Mouse (Mus musculus): ENCODE measurements at regions not wholly inside any gene's neighbourhood (a gene's known extent, or its start where the extent isn't known, plus 50 kb on each side); places are given as distances from the start of the nearest gene placed in this dataset.

DNA sequence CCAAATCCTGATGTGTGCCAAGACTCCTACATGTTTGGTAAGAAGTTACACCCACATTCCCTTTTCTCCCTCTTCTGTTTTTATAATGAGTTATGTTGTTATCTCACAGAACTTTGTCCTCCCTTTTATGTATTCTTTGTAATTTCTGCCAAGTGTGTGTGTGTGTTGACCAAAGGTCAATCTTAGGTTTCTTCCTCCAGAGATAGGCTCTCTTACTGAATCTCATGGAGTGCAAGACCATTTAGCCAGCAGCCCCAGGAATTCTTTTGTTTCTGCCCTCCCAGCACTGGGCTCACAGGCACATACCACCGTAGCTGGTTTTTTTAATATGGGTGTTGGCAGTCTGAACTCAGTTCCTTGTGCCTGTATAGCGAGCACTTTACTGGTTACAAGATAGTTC, 119.8 kb upstream of the Pmfbp1 start:
- no peak for DNase-seq (ENCODE audit: low read depth, low spot score)
- TF ChIP-seq ZC3H11A (IDR thresholded peaks at IDR 0.05; ENCODE audit: borderline replicate concordance, low read depth, low read length) (no peak), MAFK (IDR thresholded peaks at IDR 0.05; ENCODE audit: insufficient read depth, low read depth, low read length) (no peak), ZNF384 (IDR thresholded peaks at IDR 0.05; ENCODE audit: low read depth, low read length) (no peak), HCFC1 (IDR thresholded peaks at IDR 0.05; ENCODE audit: borderline replicate concordance, insufficient read depth, low read length) (no peak), CHD2 (IDR thresholded peaks at IDR 0.05; ENCODE audit: low read depth, low read length) (no peak)
- H3K9me3 ChIP-seq (ENCODE audit: control insufficient read depth, insufficient read depth, low read depth, low read length) = no peaks in the 10 kb centered on the region
- H3K4me1 ChIP-seq (ENCODE audit: control insufficient read depth in 2 of 2, insufficient read depth in 2 of 2, low read length in 2 of 2, poor library complexity in 1 of 2) = no peaks in the 10 kb centered on the region
- no peaks in the 10 kb centered on the region for H3K36me3 ChIP-seq (ENCODE audit: control insufficient read depth, insufficient read depth, low read length, poor library complexity, severe bottlenecking)
- no peak overlapping the region for H3K9ac ChIP-seq (ENCODE audit: insufficient read depth, low read depth, low read length, poor library complexity, severe bottlenecking)
- in situ Hi-C loops (cut with MboI; ENCODE audit: low sequenced_read_pairs in 2 of 2, unreplicated experiment in 2 of 2) = no loop called here
- no peak overlapping the region for H3K4me3 ChIP-seq (ENCODE audit: insufficient read depth in 1 of 2, low read depth in 1 of 2, low read length in 2 of 2, poor library complexity in 1 of 2, severe bottlenecking in 1 of 2)
- no peak overlapping the region for H3K27ac ChIP-seq (ENCODE audit: insufficient read depth, low read depth, low read length, poor library complexity, severe bottlenecking)

- no peak overlapping the region for H3K9ac ChIP-seq (ENCODE audit: insufficient read depth, low read depth, low read length, poor library complexity, severe bottlenecking)
- H3K4me1 ChIP-seq (ENCODE audit: control insufficient read depth in 2 of 2, insufficient read depth in 2 of 2, low read length in 2 of 2, poor library complexity in 1 of 2) = no peaks in the 10 kb centered on the region
- no peak overlapping the region for H3K4me3 ChIP-seq (ENCODE audit: insufficient read depth in 1 of 2, low read depth in 1 of 2, low read length in 2 of 2, poor library complexity in 1 of 2, severe bottlenecking in 1 of 2)
- no peaks in the 10 kb centered on the region for H3K36me3 ChIP-seq (ENCODE audit: control insufficient read depth, insufficient read depth, low read length, poor library complexity, severe bottlenecking)
- TF ChIP-seq HCFC1 (IDR thresholded peaks at IDR 0.05; ENCODE audit: borderline replicate concordance, insufficient read depth, low read length) = no peak
- TF ChIP-seq ZNF384 (IDR thresholded peaks at IDR 0.05; ENCODE audit: low read depth, low read length) = no peak
- no peak for TF ChIP-seq ZC3H11A (IDR thresholded peaks at IDR 0.05; ENCODE audit: borderline replicate concordance, low read depth, low read length)
- TF ChIP-seq CHD2 (IDR thresholded peaks at IDR 0.05; ENCODE audit: low read depth, low read length) = no peak
- no peak for TF ChIP-seq MAFK (IDR thresholded peaks at IDR 0.05; ENCODE audit: insufficient read depth, low read depth, low read length)
- no peaks in the 10 kb centered on the region for H3K9me3 ChIP-seq (ENCODE audit: control insufficient read depth, insufficient read depth, low read depth, low read length)
- H3K27ac ChIP-seq (ENCODE audit: insufficient read depth, low read depth, low read length, poor library complexity, severe bottlenecking) = no peak overlapping the region
- in situ Hi-C loops (cut with MboI; ENCODE audit: low sequenced_read_pairs in 2 of 2, unreplicated experiment in 2 of 2) = no loop called here
- no peak for DNase-seq (ENCODE audit: low read depth, low spot score)
Observed at GRCm38 (mm10) chr8:109384881-109385280, 108.9 kb upstream of the Pmfbp1 start.

DNA sequence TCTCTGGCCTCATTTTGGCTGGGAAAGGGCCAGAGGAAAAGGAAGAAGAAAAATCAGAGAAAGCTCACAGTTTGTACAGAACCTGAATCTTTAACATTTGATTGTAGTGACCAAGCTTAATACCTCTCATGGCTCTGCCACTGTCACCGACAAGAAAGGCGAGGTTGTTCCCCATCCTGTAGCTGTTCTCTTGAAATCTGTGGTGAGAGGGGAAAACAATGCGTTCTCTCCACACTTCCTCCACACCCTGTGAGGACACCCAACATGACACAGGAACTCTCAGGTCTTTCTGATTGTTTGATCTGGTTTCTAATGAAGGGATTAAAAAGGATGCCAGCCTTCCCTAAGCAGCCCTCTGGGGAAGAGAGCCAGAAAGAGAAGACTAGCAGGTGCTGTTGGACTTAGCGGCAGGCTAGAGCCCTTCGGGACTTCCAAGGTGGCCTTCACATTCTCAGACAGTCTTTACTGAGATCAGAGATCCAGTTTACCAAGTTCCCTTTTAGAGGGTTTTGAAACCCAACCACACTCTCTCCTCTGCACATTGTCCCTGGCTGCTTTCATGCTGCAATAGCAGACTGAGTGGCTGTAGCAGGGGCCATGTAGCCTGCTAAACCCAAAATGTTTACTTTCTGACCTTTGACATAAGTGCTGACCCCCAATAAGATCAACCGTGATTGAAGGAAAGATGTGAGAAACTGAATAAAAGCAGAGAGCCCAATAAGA, 98.5 kb upstream of the Pmfbp1 start:
- TF ChIP-seq HCFC1 (IDR thresholded peaks at IDR 0.05; ENCODE audit: borderline replicate concordance, insufficient read depth, low read length) (no peak), CHD2 (IDR thresholded peaks at IDR 0.05; ENCODE audit: low read depth, low read length) (no peak), ZNF384 (IDR thresholded peaks at IDR 0.05; ENCODE audit: low read depth, low read length) (no peak), ZC3H11A (IDR thresholded peaks at IDR 0.05; ENCODE audit: borderline replicate concordance, low read depth, low read length) (no peak), MAFK (IDR thresholded peaks at IDR 0.05; ENCODE audit: insufficient read depth, low read depth, low read length) (no peak)
- DNase-seq (ENCODE audit: low read depth, low spot score) = no peak
- no peak overlapping the region for H3K4me3 ChIP-seq (ENCODE audit: insufficient read depth in 1 of 2, low read depth in 1 of 2, low read length in 2 of 2, poor library complexity in 1 of 2, severe bottlenecking in 1 of 2)
- no peaks in the 10 kb centered on the region for H3K9me3 ChIP-seq (ENCODE audit: control insufficient read depth, insufficient read depth, low read depth, low read length)
- no peaks in the 10 kb centered on the region for H3K4me1 ChIP-seq (ENCODE audit: control insufficient read depth in 2 of 2, insufficient read depth in 2 of 2, low read length in 2 of 2, poor library complexity in 1 of 2)
- no peaks in the 10 kb centered on the region for H3K36me3 ChIP-seq (ENCODE audit: control insufficient read depth, insufficient read depth, low read length, poor library complexity, severe bottlenecking)
- no peak overlapping the region for H3K9ac ChIP-seq (ENCODE audit: insufficient read depth, low read depth, low read length, poor library complexity, severe bottlenecking)
- H3K27ac ChIP-seq (ENCODE audit: insufficient read depth, low read depth, low read length, poor library complexity, severe bottlenecking) = no peak overlapping the region
- in situ Hi-C loops (cut with MboI; ENCODE audit: low sequenced_read_pairs in 2 of 2, unreplicated experiment in 2 of 2) = no loop called here

DNA sequence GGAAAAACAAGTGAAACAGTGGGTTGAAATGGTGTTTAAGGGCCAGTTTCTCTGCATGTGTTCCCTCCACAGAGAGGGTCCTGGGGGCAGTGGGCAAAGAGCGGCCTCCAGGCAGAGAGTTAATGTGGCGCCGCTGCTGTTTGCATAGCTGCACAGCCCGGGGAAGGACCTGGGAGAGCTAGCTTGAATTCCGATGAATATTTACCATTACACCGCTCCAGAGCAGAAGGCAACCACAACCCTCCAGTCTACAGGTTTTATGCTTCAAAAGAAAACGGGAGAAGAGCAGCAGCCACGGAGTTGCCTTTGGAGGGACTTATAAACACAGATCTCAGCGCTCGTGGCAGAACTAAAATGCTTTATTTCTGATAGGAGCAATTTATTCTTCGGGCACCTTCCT, 94.2 kb upstream of the Pmfbp1 start:
- Histone ChIP-seq H3K4me1 (ENCODE audit: control insufficient read depth in 2 of 2, insufficient read depth in 2 of 2, low read length in 2 of 2, poor library complexity in 1 of 2) (no peaks in the 10 kb centered on the region), H3K4me3 (ENCODE audit: insufficient read depth in 1 of 2, low read depth in 1 of 2, low read length in 2 of 2, poor library complexity in 1 of 2, severe bottlenecking in 1 of 2) (no peak overlapping the region), H3K36me3 (ENCODE audit: control insufficient read depth, insufficient read depth, low read length, poor library complexity, severe bottlenecking) (no peaks in the 10 kb centered on the region), H3K27ac (ENCODE audit: insufficient read depth, low read depth, low read length, poor library complexity, severe bottlenecking) (no peak overlapping the region), H3K9me3 (ENCODE audit: control insufficient read depth, insufficient read depth, low read depth, low read length) (no peaks in the 10 kb centered on the region), H3K9ac (ENCODE audit: insufficient read depth, low read depth, low read length, poor library complexity, severe bottlenecking) (no peak overlapping the region)
- TF ChIP-seq HCFC1 (IDR thresholded peaks at IDR 0.05; ENCODE audit: borderline replicate concordance, insufficient read depth, low read length) (no peak), ZC3H11A (IDR thresholded peaks at IDR 0.05; ENCODE audit: borderline replicate concordance, low read depth, low read length) (no peak), CHD2 (IDR thresholded peaks at IDR 0.05; ENCODE audit: low read depth, low read length) (no peak), MAFK (IDR thresholded peaks at IDR 0.05; ENCODE audit: insufficient read depth, low read depth, low read length) (no peak), ZNF384 (IDR thresholded peaks at IDR 0.05; ENCODE audit: low read depth, low read length) (no peak)
- in situ Hi-C loops (cut with MboI; ENCODE audit: low sequenced_read_pairs in 2 of 2, unreplicated experiment in 2 of 2) = no loop called here
- no peak for DNase-seq (ENCODE audit: low read depth, low spot score)
